Mouse (Mus musculus) neural tube, embryonic 15.5 days (tissue): ENCODE measurements around the gene Asdurf. TPM values are rescaled to one million over a fixed set of nuclear protein-coding genes. Genes with fewer than 3 reads are reported as not detected.
"Not testable (repeated sequence)": the region's sequence is repeated elsewhere in the genome, so short reads cannot be mapped to it uniquely, and the experiment has no call there.

ENCODE experiments used
- ATAC-seq: fragments of 200-750 bp; cut with Nextera tagmentation; 2 replicates; pipeline ENCODE4 v1.8.0; 2017; ENCODE audit warnings: mild to moderate bottlenecking, moderate TSS enrichment, moderate library complexity; ENCODE audit not compliant: low FRiP score
- H3K27ac ChIP-seq: fragments of 300-500 bp; sonication (generic); replicated peaks from 2 replicates; pipeline ENCODE4 v1.5.1; 2015; ENCODE audit warnings: mild to moderate bottlenecking, inconsistent platforms
- H3K27me3 ChIP-seq: fragments of 300-500 bp; sonication (generic); replicated peaks from 2 replicates; pipeline ENCODE4 v1.6.1; 2015; ENCODE audit warnings: inconsistent platforms
- H3K36me3 ChIP-seq: fragments of 300-500 bp; sonication (generic); 2 replicates; pipeline ENCODE4 v1.6.1; 2015; ENCODE audit warnings: inconsistent platforms
- H3K4me1 ChIP-seq: fragments of 300-500 bp; sonication (generic); 2 replicates; pipeline ENCODE4 v1.6.1; 2015; ENCODE audit warnings: inconsistent platforms
- H3K4me2 ChIP-seq: fragments of 300-500 bp; sonication (generic); 2 replicates; pipeline ENCODE4 v1.6.1; 2015; ENCODE audit warnings: inconsistent platforms, mild to moderate bottlenecking, moderate library complexity
- H3K4me3 ChIP-seq: fragments of 300-500 bp; sonication (generic); replicated peaks from 2 replicates; pipeline ENCODE4 v1.5.1; 2015; ENCODE audit warnings: mild to moderate bottlenecking, inconsistent platforms
- H3K9ac ChIP-seq: fragments of 300-500 bp; sonication (generic); replicated peaks from 2 replicates; pipeline ENCODE4 v1.6.1; 2015; ENCODE audit warnings: mild to moderate bottlenecking, inconsistent platforms
- H3K9me3 ChIP-seq: fragments of 300-500 bp; sonication (generic); replicated peaks from 2 replicates; pipeline ENCODE4 v1.6.1; 2016; ENCODE audit warnings: inconsistent platforms
- WGBS: fragments of 180-500 bp; shearing (Covaris S2); methylation state at CpG from one replicate; pipeline ENCODE4 v1.1.7; 2015; ENCODE audit warnings: mixed read lengths; 5-methylcytosine and 5-hydroxymethylcytosine counted together
- polyA plus RNA-seq: library from polyadenylated mRNA; unstranded; fragments of >200 nt; fragmentation: Nextera tagmentation; extraction: Ambion mirVana; gene quantifications from 2 replicates; pipeline ENCODE4 v1.2.1, GENCODE M21; 2015

Gene Asdurf
- 8.9 and 12.0 TPM in 2 replicates for polyA plus RNA-seq

- Histone ChIP-seq H3K4me3 (peak within 1 kb of the TSS; percentile 90), H3K27me3 (no peaks in the 10 kb centered on the region), H3K9ac (peak within 1 kb of the TSS; percentile 96), H3K27ac (peak within 1 kb of the TSS; percentile 93), H3K9me3 (no peaks in the 10 kb centered on the region), H3K4me2 (peak within 1 kb of the TSS; percentile 56), H3K4me1 (peaks cover 9% of the 10 kb centered on the region), H3K36me3 (peaks cover 14% of the 10 kb centered on the region)
- WGBS: 0% methylated on average over 44 of the region's 44 CpGs
- peak; percentile 100 for ATAC-seq
Observed at GRCm38 (mm10) chr1:53352327-53353261, at the start of gene Asdurf, which contains the start of the genes Gm28551 and Asnsd1. Asdurf (minus strand) TSS chr1:53352619. Gm28551 (minus strand) TSS chr1:53352667. Asnsd1 (minus strand) TSS chr1:53352752.

- not testable (repeated sequence) for H3K27me3 ChIP-seq, H3K9me3 ChIP-seq, H3K27ac ChIP-seq, H3K4me1 ChIP-seq, H3K36me3 ChIP-seq, H3K9ac ChIP-seq, H3K4me3 ChIP-seq, ATAC-seq
- 39% methylated on average over 21 of the region's 21 CpGs for WGBS
- H3K4me2 ChIP-seq: peak overlapping the region; percentile 39
Observed at GRCm38 (mm10) chr1:53393936-53394760, 41.7 kb upstream of the Asdurf start.

- no peak overlapping the region for H3K4me2 ChIP-seq
- no peaks in the 10 kb centered on the region for H3K4me1 ChIP-seq
- H3K9me3 ChIP-seq: no peaks in the 10 kb centered on the region
- no peak overlapping the region for H3K9ac ChIP-seq
- H3K27me3 ChIP-seq: no peaks in the 10 kb centered on the region
- H3K27ac ChIP-seq: no peak overlapping the region
- H3K36me3 ChIP-seq: no peaks in the 10 kb centered on the region
- H3K4me3 ChIP-seq: no peak overlapping the region
- 93% methylated on average over 12 of the region's 14 CpGs for WGBS
- ATAC-seq: no peak; the same call in 1 of the 2 replicates
Observed at GRCm38 (mm10) chr1:53388762-53389161, 36.3 kb upstream of the Asdurf start.

GRCm38 (mm10) chr1:53384085-53384688 is 31.8 kb upstream of the Asdurf start:
- no peak overlapping the region for H3K27ac ChIP-seq
- no peaks in the 10 kb centered on the region for H3K36me3 ChIP-seq
- no peaks in the 10 kb centered on the region for H3K4me1 ChIP-seq
- no peaks in the 10 kb centered on the region for H3K27me3 ChIP-seq
- H3K4me2 ChIP-seq: no peak overlapping the region
- no peaks in the 10 kb centered on the region for H3K9me3 ChIP-seq
- no peak overlapping the region for H3K9ac ChIP-seq
- no peak overlapping the region for H3K4me3 ChIP-seq
- ATAC-seq: no peak
- WGBS: 77% methylated on average over 6 of the region's 6 CpGs

- Histone ChIP-seq H3K36me3 (no peaks in the 10 kb centered on the region), H3K4me2 (no peak overlapping the region), H3K27me3 (no peaks in the 10 kb centered on the region), H3K4me1 (no peaks in the 10 kb centered on the region), H3K4me3 (no peak overlapping the region), H3K27ac (no peak overlapping the region), H3K9me3 (no peaks in the 10 kb centered on the region), H3K9ac (no peak overlapping the region)
- WGBS: 77% methylated on average over 3 of the region's 3 CpGs
- ATAC-seq: no peak
Observed at GRCm38 (mm10) chr1:53377731-53378130, 25.3 kb upstream of the Asdurf start.

- H3K36me3 ChIP-seq, H3K9me3 ChIP-seq, ATAC-seq, H3K4me1 ChIP-seq, H3K27ac ChIP-seq, H3K4me3 ChIP-seq, H3K4me2 ChIP-seq, H3K27me3 ChIP-seq, H3K9ac ChIP-seq: not testable (repeated sequence)
- 75% methylated on average over 2 of the region's 2 CpGs for WGBS
Observed at GRCm38 (mm10) chr1:53375965-53376364, 23.5 kb upstream of the Asdurf start.

- ATAC-seq: no peak
- Histone ChIP-seq H3K27ac (no peak overlapping the region), H3K9me3 (no peaks in the 10 kb centered on the region), H3K4me2 (no peak overlapping the region), H3K27me3 (no peaks in the 10 kb centered on the region), H3K4me1 (no peaks in the 10 kb centered on the region), H3K9ac (no peak overlapping the region), H3K4me3 (no peak overlapping the region), H3K36me3 (no peaks in the 10 kb centered on the region)
Observed at GRCm38 (mm10) chr1:53358988-53359387, 6.6 kb upstream of the Asdurf start.

GRCm38 (mm10) chr1:53341071-53341470 is 11.3 kb downstream of the Asdurf start:
- no peak overlapping the region for H3K4me3 ChIP-seq
- no peaks in the 10 kb centered on the region for H3K27me3 ChIP-seq
- WGBS: 99% methylated on average over 2 of the region's 2 CpGs
- H3K9ac ChIP-seq: no peak overlapping the region
- no peaks in the 10 kb centered on the region for H3K4me1 ChIP-seq
- peaks cover 15% of the 10 kb centered on the region; the same call in 1 of the 2 replicates for H3K9me3 ChIP-seq
- no peak overlapping the region for H3K27ac ChIP-seq
- ATAC-seq: no peak
- H3K4me2 ChIP-seq: no peak overlapping the region
- peaks cover 50% of the 10 kb centered on the region for H3K36me3 ChIP-seq

GRCm38 (mm10) chr1:53337403-53337802 is 15.0 kb downstream of the Asdurf start:
- ATAC-seq, H3K27ac ChIP-seq, H3K4me3 ChIP-seq, H3K27me3 ChIP-seq, H3K4me1 ChIP-seq, H3K9ac ChIP-seq, H3K4me2 ChIP-seq: not testable (repeated sequence)
- 72% methylated on average over 2 of the region's 2 CpGs for WGBS
- peaks cover 15% of the 10 kb centered on the region; the same call in 1 of the 2 replicates for H3K9me3 ChIP-seq
- H3K36me3 ChIP-seq: peaks cover 21% of the 10 kb centered on the region

GRCm38 (mm10) chr1:53335465-53335864 is 17.0 kb downstream of the Asdurf start:
- H3K4me1 ChIP-seq: no peaks in the 10 kb centered on the region
- H3K27ac ChIP-seq: no peak overlapping the region
- H3K27me3 ChIP-seq: no peaks in the 10 kb centered on the region
- H3K4me3 ChIP-seq: no peak overlapping the region
- ATAC-seq: no peak
- no peak overlapping the region for H3K4me2 ChIP-seq
- peaks cover 3% of the 10 kb centered on the region; the same call in 1 of the 2 replicates for H3K36me3 ChIP-seq
- peaks cover 3% of the 10 kb centered on the region; the same call in 1 of the 2 replicates for H3K9me3 ChIP-seq
- H3K9ac ChIP-seq: no peak overlapping the region

GRCm38 (mm10) chr1:53333527-53333926 is 18.9 kb downstream of the Asdurf start:
- not testable (repeated sequence) for H3K4me2 ChIP-seq, H3K4me1 ChIP-seq, H3K36me3 ChIP-seq, H3K27ac ChIP-seq, H3K9ac ChIP-seq, ATAC-seq, H3K4me3 ChIP-seq, H3K27me3 ChIP-seq, H3K9me3 ChIP-seq
- WGBS: 86% methylated on average over 5 of the region's 5 CpGs
